Mouse (Mus musculus) midbrain, postnatal 0 days (tissue): ENCODE results near the gene Tet1. TPM values are rescaled to one million over a fixed set of nuclear protein-coding genes. Genes with fewer than 3 reads are reported as not detected.
A peak's percentile ranks its signal among the peaks of the same experiment; 100 is the strongest.

Source experiments
- ATAC-seq: fragments of 200-750 bp; cut with Nextera tagmentation; 2 replicates; pipeline ENCODE4 v1.8.0; 2017; ENCODE audit warnings: moderate number of reproducible peaks, mild to moderate bottlenecking, moderate TSS enrichment, moderate library complexity; ENCODE audit not compliant: low FRiP score
- DNase-seq: peaks from one replicate; pipeline ENCODE4 v3.0.0-alpha.2; 2015; ENCODE audit warnings: low spot score
- H3K27ac ChIP-seq: fragments of 300-500 bp; sonication (generic); 2 replicates; pipeline ENCODE4 v1.5.1; 2014; ENCODE audit warnings: low read depth, mild to moderate bottlenecking, low read length, mixed read lengths
- H3K27me3 ChIP-seq: fragments of 300-500 bp; sonication (generic); 2 replicates; pipeline ENCODE4 v1.6.1; 2014; ENCODE audit warnings: low read length, control low read depth, mixed read lengths; ENCODE audit not compliant: insufficient read depth
- H3K36me3 ChIP-seq: fragments of 300-500 bp; sonication (generic); 2 replicates; pipeline ENCODE4 v1.6.1; 2014; ENCODE audit warnings: low read length, control low read depth, mixed read lengths; ENCODE audit not compliant: insufficient read depth
- H3K4me1 ChIP-seq: fragments of 300-500 bp; sonication (generic); 2 replicates; pipeline ENCODE4 v1.6.1; 2014; ENCODE audit warnings: mild to moderate bottlenecking, control low read depth, antibody characterized with exemption, low read length, mixed read lengths; ENCODE audit not compliant: insufficient read depth
- H3K4me2 ChIP-seq: fragments of 300-500 bp; sonication (generic); 2 replicates; pipeline ENCODE4 v1.6.1; 2014; ENCODE audit warnings: low read depth, mild to moderate bottlenecking, low read length, mixed read lengths; ENCODE audit not compliant: poor library complexity, severe bottlenecking
- H3K4me3 ChIP-seq: fragments of 300-500 bp; sonication (generic); 2 replicates; pipeline ENCODE4 v1.5.1; 2014; ENCODE audit warnings: low read depth, mild to moderate bottlenecking, low read length, moderate library complexity
- H3K9ac ChIP-seq: fragments of 300-500 bp; sonication (generic); replicated peaks from 2 replicates; pipeline ENCODE4 v1.6.1; 2014; ENCODE audit warnings: mild to moderate bottlenecking, low read length, moderate library complexity, mixed read lengths; ENCODE audit not compliant: poor library complexity, severe bottlenecking
- H3K9me3 ChIP-seq: fragments of 300-500 bp; sonication (generic); 2 replicates; pipeline ENCODE4 v1.6.1; 2016; ENCODE audit warnings: low read length, control low read depth
- CTCF ChIP-seq: IDR thresholded peaks from 2 replicates; pipeline ENCODE4 v1.5.1; 2016; ENCODE audit warnings: antibody characterized with exemption, mild to moderate bottlenecking
- WGBS: fragments of 180-500 bp; shearing (Covaris S2); extraction: QIAGEN DNeasy Blood & Tissue Kit; methylation state at CpG from one replicate; pipeline ENCODE4 v1.1.7; 2014; 5-methylcytosine and 5-hydroxymethylcytosine counted together
- polyA plus RNA-seq: library from polyadenylated mRNA; unstranded; fragments of >200 nt; fragmentation: Nextera tagmentation; extraction: Ambion mirVana; gene quantifications from 2 replicates; pipeline ENCODE4 v1.2.1, GENCODE M21; 2015
- total RNA-seq: library from RNA; depleted of rRNA; stranded (reverse); fragments of >200 nt; gene quantifications from 2 replicates; pipeline ENCODE4 v1.2.3, GENCODE M21; 2014

Gene Tet1
- total and polyA plus RNA-seq, 2 experiments from 2014 or later: 29.0 to 34.9 TPM

DNA sequence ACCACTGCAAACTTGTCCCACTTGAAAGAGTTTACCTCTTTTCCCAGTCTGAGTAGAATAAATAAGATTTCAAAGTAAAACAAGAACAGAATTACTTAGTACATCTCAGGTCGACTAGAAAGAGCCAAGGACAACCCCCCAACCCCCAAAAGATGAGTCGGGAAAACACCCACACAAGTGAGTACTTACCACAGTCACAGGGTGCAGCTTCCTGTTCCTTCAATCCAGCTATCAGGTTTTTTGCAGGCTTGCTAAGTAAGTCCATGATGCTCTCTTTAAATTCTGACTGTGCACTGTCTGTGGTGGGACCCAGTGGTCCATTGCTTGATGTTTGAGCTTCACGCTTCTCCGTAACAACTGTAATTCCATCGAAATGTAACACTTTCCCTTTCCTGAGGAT is 70.8 kb downstream of the Tet1 start:
- Histone ChIP-seq H3K4me2 (no peak overlapping the region), H3K9me3 (no peaks in the 10 kb centered on the region), H3K27ac (no peak overlapping the region), H3K4me3 (no peak overlapping the region), H3K27me3 (no peaks in the 10 kb centered on the region), H3K9ac (no peak overlapping the region), H3K36me3 (peaks cover 13% of the 10 kb centered on the region), H3K4me1 (no peaks in the 10 kb centered on the region)
- WGBS: 91% methylated on average over 5 of the region's 5 CpGs
- TF ChIP-seq CTCF: no peak
- DNase-seq (no peak), ATAC-seq (no peak)

DNA sequence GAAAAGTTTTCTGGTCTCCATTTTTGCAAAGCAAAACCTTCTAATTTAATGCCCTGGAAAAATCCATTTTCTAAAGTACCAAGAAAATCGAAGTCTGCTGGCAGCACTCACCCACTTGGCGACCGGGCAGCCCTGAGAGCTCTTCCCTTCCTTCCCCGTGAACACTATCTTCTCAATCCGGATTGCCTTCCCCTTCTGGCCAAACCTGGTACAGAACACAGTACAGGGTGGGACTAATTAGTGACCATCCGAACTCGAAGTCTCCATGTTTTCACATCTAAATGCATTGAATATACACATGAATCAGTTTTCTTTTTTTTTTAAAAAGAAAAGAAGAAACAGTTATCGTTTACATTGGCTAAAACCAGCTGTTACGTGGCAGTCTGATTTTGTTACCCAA is 76.0 kb downstream of the Tet1 start:
- no peak overlapping the region for H3K9ac ChIP-seq
- no peak overlapping the region for H3K4me2 ChIP-seq
- no peak for ATAC-seq
- no peak overlapping the region for H3K4me3 ChIP-seq
- TF ChIP-seq CTCF: peak; percentile 8; the same call in 1 of the 2 replicates
- no peaks in the 10 kb centered on the region for H3K9me3 ChIP-seq
- peaks cover 3% of the 10 kb centered on the region; the same call in 1 of the 2 replicates for H3K36me3 ChIP-seq
- no peak overlapping the region for H3K27ac ChIP-seq
- 87% methylated on average over 9 of the region's 9 CpGs for WGBS
- H3K4me1 ChIP-seq: no peaks in the 10 kb centered on the region
- DNase-seq: no peak
- H3K27me3 ChIP-seq: no peaks in the 10 kb centered on the region

DNA sequence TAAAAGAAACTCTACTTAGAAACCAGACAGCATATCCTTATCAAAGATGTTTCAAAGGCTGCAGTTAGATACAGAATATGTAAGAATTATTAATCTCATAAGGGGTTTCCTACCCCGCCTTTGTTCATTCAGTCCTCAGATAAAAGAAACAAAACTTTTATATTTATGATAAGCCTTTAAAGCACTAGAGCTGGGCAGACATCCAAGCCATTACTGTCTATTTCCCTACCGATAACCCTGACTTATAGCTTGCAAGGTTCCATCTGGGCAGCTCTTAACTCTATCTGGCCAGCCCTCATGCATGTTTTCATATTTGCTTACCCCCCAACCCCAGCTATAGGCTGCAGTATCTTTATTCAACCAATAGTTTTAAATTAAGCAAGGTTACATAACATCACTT is 77.2 kb downstream of the Tet1 start:
- Histone ChIP-seq H3K36me3 (peaks cover 3% of the 10 kb centered on the region; the same call in 1 of the 2 replicates), H3K4me2 (no peak overlapping the region), H3K9me3 (no peaks in the 10 kb centered on the region), H3K27me3 (no peaks in the 10 kb centered on the region), H3K9ac (no peak overlapping the region), H3K27ac (no peak overlapping the region), H3K4me1 (no peaks in the 10 kb centered on the region), H3K4me3 (no peak overlapping the region)
- ATAC-seq (no peak), DNase-seq (no peak)
- TF ChIP-seq CTCF: no peak
- WGBS: 87% methylated on average over 2 of the region's 2 CpGs

DNA sequence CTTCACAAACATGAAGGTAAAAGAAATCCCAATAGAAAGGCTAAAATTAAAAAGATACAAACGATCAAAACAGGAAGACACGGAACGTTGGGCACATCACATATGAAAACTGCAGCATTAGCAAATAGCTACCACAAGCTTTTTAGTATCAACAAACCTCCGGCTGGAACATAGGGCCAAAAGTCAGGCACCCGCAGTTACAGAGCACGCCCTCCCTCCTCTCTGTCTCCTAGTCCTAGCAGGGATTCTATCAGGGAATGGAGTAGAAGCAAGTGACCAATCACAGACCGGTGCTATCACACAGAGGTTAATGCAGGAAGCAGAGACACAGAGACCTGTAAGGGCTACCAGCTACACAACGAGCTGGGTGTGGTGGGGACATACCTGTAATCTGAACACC is 84.3 kb downstream of the Tet1 start:
- ATAC-seq (no peak), DNase-seq (no peak)
- Histone ChIP-seq H3K27me3 (no peaks in the 10 kb centered on the region), H3K36me3 (peaks cover 12% of the 10 kb centered on the region), H3K4me3 (no peak overlapping the region), H3K4me2 (no peak overlapping the region), H3K9me3 (no peaks in the 10 kb centered on the region), H3K9ac (no peak overlapping the region), H3K4me1 (no peaks in the 10 kb centered on the region), H3K27ac (no peak overlapping the region)
- TF ChIP-seq CTCF: no peak
- WGBS: 89% methylated on average over 8 of the region's 8 CpGs

DNA sequence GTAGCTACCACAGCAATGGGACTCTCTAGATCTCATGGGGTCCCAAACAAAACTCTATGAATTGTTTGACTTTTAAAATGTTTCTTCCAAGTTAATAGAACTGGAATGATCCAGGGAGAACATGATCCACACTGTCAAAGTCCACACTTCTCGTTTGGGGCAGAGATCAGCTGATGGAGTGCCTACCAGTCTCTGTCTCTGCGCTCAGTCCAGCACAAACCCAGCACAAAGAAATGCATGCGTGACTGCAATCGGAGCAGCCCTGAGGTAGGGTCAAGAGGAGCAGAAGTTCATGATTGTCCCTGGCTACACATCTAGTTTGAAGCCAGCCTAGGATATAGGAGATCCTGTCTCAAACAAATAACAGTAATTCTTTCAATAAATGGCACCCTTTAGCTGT is 85.4 kb downstream of the Tet1 start:
- no peak overlapping the region for H3K4me3 ChIP-seq
- TF ChIP-seq CTCF: no peak
- no peaks in the 10 kb centered on the region for H3K9me3 ChIP-seq
- ATAC-seq (no peak), DNase-seq (no peak)
- H3K4me2 ChIP-seq: no peak overlapping the region
- no peaks in the 10 kb centered on the region for H3K27me3 ChIP-seq
- peaks cover 19% of the 10 kb centered on the region for H3K36me3 ChIP-seq
- no peaks in the 10 kb centered on the region for H3K4me1 ChIP-seq
- WGBS: 89% methylated on average over 4 of the region's 4 CpGs
- no peak overlapping the region for H3K27ac ChIP-seq
- H3K9ac ChIP-seq: no peak overlapping the region

DNA sequence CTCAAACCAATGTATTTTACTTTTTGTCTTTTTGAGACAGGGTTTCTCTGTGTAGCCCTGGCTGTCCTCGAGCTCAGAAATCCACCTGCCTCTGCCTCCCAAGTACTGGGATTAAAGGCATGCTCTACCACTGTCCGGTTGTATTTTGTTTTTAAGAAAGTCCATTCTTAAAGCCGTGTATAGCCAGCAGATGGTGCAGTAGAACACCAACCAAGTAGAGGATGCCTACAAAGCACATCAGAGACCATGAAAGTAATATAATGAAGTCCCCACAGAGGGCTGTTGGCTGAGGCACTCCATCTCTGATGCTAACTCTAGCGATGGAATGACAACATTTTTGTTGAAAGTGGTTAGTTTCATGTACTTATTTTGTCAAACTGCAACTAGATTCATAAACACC is 98.8 kb downstream of the Tet1 start:
- Histone ChIP-seq H3K4me1 (no peaks in the 10 kb centered on the region), H3K9me3 (no peaks in the 10 kb centered on the region), H3K27me3 (no peaks in the 10 kb centered on the region), H3K4me3 (no peak overlapping the region), H3K4me2 (no peak overlapping the region), H3K36me3 (peaks cover 38% of the 10 kb centered on the region), H3K27ac (no peak overlapping the region), H3K9ac (no peak overlapping the region)
- 78% methylated on average over 4 of the region's 4 CpGs for WGBS
- ATAC-seq (no peak), DNase-seq (peak; percentile 13)
- TF ChIP-seq CTCF: peak; percentile 49
